Mouse (Mus musculus) left cerebral cortex, adult 9 months (tissue): Measurements from ENCODE around the gene Olfr368.
A peak's percentile ranks its signal among the peaks of the same experiment; 100 is the strongest.

Experiments used
- DNase-seq, 2 experiments: peaks; one replicate each; pipeline ENCODE4 v3.0.0; 2022; ENCODE audit warnings: low spot score in 2 of 2

Olfr368 gene

DNA sequence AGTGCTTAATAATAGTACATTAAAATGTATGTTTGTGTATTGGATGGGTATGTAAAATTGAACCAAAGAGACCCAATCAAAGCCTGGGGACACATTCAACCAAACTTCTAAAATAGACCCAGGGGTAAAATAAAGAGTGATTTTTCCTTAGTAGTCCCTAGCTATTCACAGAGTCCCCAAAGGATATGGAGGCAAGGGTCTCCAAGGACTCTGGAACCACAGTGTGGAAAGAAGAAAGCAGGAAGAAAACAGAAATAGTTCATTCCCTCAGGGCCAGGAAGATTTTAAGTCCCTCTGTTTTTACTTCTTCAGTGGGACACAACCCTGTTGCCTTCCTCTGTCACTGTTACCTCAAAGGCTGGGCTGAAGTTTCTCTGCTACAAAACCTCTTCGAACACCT lies at the start of gene Olfr368:
Gene Olfr368 (plus strand): TSS at position 301 of the 400 bp plus-strand sequence.
- DNase-seq: no peak

DNA sequence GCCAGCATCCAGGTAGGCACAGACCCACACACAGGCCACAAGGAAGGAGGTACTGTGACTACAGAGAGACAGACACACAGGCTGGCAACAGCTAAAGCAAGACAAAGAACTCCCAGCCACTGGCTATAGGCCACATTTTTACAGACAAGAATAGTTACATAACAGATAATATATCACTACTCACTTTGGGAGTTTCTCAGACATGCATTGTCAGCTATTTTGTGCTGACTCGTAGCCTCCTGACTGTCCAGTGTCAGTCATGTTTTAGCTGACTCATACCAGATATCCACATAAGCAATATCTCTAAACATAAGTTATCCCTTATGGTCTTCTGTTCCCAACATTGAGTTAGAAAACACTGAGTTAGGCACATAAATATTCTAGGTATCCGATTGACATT lies 7.0 kb downstream of the Olfr368 start:
- no peak for DNase-seq

DNA sequence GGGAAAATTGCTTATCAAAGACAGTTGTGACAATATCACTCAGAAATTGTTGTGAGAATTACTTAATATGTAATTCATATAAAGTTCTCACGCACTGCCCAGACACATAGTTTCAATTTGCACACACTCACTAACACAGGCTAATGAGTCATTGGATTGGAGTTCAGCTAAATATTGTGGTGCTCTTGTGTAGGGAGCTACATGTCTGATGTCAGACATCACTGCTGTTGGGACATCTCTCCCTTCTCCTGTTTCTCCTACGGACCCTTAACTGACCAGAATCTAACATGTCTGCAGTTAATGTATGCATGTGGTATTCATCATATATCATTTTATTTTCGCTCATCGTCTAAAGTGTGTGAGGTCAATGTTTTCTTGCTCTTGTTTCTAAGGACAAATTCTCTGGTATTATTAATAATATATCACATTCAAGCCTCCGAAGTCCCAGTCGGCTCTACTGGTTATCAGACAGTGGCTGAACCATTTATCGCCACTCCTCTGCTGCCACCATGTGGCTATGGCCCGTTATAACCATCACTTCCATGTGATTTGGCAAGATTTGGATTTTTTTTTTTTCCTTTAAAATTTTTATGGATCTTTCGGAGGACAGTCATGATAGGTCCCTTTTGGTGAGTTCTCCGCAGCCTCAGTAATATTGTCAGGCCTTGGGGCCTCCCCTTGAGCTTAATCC lies 12.3 kb downstream of the Olfr368 start:
- DNase-seq: peak in 1 of 2 experiments; percentile 59

DNA sequence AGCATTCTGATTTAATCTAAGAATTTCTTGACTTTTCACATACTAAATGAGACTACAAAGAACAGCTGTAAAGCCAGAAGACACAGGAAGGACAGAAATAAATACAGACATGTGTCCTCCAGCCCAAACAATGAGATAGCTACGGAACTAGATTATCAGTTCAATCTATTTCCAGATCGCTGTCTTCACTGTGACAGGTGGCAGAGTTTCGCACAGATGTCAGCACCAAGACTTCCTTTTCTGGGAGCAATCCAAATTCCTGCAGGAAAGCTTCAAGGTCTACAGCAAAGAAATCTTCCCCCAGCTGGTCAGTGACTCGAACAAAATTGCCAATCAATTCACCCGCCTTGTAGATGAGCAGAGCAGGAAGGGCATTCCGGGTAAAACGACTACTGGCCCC lies 25.4 kb downstream of the Olfr368 start:
- DNase-seq: peak; percentile 47 to 69

DNA sequence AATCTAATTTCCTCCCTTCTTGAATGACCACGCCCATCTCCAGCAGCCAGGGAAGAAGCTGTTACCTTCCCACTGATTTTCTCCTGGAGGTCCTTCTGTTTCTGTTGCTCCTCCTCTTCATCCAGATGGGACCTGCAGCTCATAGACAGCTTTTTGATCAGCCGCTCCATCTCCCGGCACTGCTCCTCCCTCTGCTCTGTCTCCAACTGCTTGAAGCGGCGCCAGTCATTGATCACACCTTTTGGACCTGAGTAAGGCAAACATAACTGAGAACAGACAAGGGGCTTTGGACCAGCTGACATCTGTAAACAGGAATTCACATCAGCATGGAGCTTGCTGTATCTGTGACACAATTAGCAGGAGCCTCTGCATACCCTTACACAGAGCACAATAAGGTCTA lies 29.3 kb downstream of the Olfr368 start:
- no peak for DNase-seq

DNA sequence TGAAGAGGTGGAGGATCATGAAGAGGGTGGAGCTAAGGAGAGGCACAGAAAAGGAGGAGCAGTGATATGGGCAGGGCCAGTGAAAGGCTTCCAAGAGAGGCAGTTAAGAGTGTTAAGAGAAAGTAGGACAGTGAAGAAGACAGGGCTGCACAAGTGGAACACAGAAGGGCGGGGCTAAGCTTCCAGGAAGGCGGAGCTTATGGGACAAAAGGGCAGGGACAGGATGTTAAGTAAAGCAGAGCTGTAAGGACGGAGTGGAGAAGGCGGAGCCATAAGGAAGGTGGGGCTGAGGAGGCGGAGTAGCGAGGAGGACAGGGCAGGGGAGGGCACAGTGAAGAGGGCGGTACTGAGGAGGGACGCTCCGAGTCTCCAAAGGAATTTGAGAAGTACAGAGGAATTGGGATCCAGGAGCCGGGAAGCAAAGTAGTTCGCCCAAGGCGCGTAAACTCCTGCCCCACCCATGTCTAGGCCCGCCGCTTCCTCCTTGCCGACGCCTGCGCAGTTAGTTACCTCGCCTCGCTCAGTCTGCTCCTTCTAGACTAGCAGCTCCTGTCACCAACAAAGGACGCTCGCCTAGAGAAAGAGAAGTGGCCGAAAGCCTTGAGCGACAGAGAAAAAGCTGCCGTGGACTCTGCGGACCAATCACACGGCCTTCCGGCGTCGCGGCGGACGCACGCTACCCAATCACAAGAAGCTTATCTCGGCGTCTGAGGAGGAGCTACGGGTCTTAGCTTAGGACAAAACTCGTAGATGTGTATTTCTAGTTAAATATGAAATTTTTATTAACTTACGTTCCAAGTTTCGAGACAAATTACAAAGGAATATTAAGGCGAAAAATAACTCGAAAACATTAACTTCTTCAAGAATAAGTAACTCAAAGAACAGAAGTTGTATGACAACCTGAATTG lies 32.6 kb downstream of the Olfr368 start, which contains the start of gene Pdcl:
Gene Pdcl (minus strand): TSS at position 700 of the 908 bp plus-strand sequence.
- DNase-seq: peak; percentile 79 to 91

DNA sequence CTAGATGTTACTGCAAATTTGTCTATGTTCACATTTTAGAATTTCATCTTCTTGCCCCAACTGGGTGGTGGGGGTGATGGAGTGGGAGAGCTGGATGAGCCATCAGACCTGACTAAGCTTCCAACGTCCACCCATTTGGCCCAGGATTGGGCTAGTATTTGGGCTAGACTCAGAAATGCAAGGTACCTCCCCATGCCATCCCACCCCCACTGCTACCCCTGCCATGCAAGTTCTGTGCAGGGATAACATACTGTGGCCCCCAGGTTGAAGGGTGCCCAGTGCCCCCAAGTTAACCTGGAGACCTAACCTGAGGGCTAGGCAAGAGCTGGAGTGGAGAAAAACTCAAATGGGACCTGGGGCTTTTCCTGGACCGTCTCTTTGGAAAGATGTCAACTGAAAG lies 33.6 kb downstream of the Olfr368 start:
- DNase-seq: no peak

DNA sequence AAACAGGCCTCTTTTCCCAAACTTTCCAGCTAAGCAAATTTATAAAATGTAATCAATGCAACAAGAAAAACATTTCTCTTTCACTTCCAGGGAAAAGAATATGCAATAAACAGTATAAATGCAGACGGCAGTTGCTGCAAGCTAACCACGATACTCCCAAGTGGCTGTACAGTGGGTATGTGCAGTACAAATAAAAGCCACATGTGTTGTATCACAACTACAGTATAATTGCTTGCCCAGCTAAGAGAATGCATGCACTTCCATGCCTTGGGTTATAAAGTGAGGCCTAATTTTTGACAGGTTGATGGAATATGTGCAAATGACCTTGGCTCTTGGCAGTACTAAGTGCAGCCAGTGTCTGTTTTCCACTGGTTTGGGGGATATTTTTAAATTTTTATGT lies 44.3 kb downstream of the Olfr368 start:
- DNase-seq: no peak

DNA sequence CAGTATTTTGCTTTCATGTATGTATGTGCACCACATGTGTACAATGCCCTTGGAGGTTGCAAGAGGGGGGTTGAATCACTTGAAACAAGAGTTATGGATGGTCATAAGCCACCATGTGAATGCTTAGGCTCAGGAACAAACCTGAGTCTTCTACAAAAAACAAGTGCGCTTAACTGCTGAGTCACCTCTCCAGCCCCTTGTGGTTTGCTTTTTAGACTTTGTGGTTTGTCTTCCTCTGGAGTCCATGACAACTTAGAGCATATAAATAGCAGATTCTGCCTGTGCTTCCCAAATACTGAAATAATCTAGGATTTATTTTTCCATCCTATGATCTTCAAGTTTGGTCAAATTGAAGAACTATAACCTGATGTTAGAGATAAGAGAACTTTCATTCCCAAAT lies 49.7 kb downstream of the Olfr368 start:
- DNase-seq: no peak

DNA sequence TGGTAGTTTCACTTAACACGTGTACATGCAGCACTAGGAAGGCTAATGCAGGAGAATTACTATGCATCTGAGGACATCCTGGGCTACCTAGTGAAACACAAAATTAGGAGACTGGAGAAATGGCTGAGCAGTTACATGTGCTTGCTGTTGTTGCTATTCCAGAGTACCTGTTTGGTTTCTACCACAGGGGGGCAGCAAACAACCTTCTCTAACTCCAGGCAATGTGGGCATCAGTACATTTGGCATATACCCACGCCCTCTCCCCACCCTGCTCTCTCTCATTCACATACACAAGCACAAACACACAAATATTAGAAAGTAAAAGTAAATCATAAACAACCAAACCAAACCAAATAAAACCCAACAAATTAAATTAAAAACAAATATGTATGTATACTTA lies 53.9 kb downstream of the Olfr368 start:
- peak in 1 of 2 experiments; percentile 56 for DNase-seq
